Mouse (Mus musculus) C2C12 (cell line): ENCODE data around the gene Msh2. TPM values are rescaled to one million over a fixed set of nuclear protein-coding genes. Genes with fewer than 3 reads are reported as not detected.

Experiments used
- H3K27me3 ChIP-seq: one replicate; pipeline ENCODE4 v1.6.1; 2011; ENCODE audit not compliant: control insufficient read depth, insufficient read depth, insufficient read length
- H3K36me3 ChIP-seq: one replicate; pipeline ENCODE4 v1.6.1; 2011; ENCODE audit not compliant: control insufficient read depth, insufficient read depth
- H3K4me3 ChIP-seq: one replicate; pipeline ENCODE4 v1.5.1; 2011; ENCODE audit warnings: mild to moderate bottlenecking, control low read depth; ENCODE audit not compliant: poor library complexity, insufficient read depth, severe bottlenecking
- H3K79me2 ChIP-seq: one replicate; pipeline ENCODE4 v1.6.1; 2011; ENCODE audit not compliant: control insufficient read depth, insufficient read depth
- H3K79me3 ChIP-seq: one replicate; pipeline ENCODE4 v1.6.1; 2011; ENCODE audit warnings: low read depth, control low read depth
- H3ac ChIP-seq: one replicate; pipeline ENCODE3; 2011; ENCODE audit warnings: low read depth; ENCODE audit not compliant: control insufficient read depth, insufficient read length
- CEBPB ChIP-seq: IDR thresholded peaks from one replicate; pipeline ENCODE4 v1.6.1; 2011; ENCODE audit warnings: low read depth, mild to moderate bottlenecking, control low read depth, moderate library complexity
- CTCF ChIP-seq: IDR thresholded peaks from one replicate; pipeline ENCODE4 v1.5.1; 2011; ENCODE audit not compliant: control insufficient read depth, insufficient read depth, insufficient read length
- FOSL1 ChIP-seq: IDR thresholded peaks from one replicate; pipeline ENCODE4 v1.8.0; 2011; ENCODE audit warnings: mild to moderate bottlenecking, low read length; ENCODE audit not compliant: poor library complexity, insufficient read depth, severe bottlenecking
- MAX ChIP-seq: IDR thresholded peaks from one replicate; pipeline ENCODE4 v1.6.1; 2011; ENCODE audit warnings: mild to moderate bottlenecking, control low read depth
- MYOD1 ChIP-seq: IDR thresholded peaks from one replicate; pipeline ENCODE4 v1.6.1; 2011; ENCODE audit warnings: low read depth; ENCODE audit not compliant: control insufficient read depth, insufficient read length
- MYOG ChIP-seq: IDR thresholded peaks from one replicate; pipeline ENCODE4 v1.6.1; 2011; ENCODE audit not compliant: control insufficient read depth, insufficient read length; ENCODE audit errors: extremely low read depth
- USF1 ChIP-seq: IDR thresholded peaks from one replicate; pipeline ENCODE4 v1.6.1; 2011; ENCODE audit warnings: low read depth, mild to moderate bottlenecking, control low read depth, moderate library complexity
- long read RNA-seq, 2 experiments: library from polyadenylated mRNA; unstranded; transcript quantifications; one replicate each; pipeline ENCODE4 v2.0.0; 2019 to 2020
- polyA plus RNA-seq: library from polyadenylated mRNA; unstranded; fragments of >200 nt; fragmentation: generic; extraction: Trizol; gene quantifications from one replicate; pipeline ENCODE4 v1.2.1, GENCODE M21; 2012; ENCODE audit warnings: missing spikeins

Msh2 gene
- 12.9 TPM for polyA plus RNA-seq
- long read RNA-seq, experiment 1, transcript Msh2-201 (16 exons, 3,283 nt): major isoform, 17 of 25 reads
- long read RNA-seq, experiment 1, partial matches to known transcripts: 5 of 25 reads
- long read RNA-seq, experiment 1, other reads (novel, unspliced or antisense): 3 of 25 reads
- long read RNA-seq, experiment 2, transcript Msh2-201 (16 exons, 3,283 nt): major isoform, 308 of 352 reads
- long read RNA-seq, experiment 2, partial matches to known transcripts: 17 of 352 reads
- long read RNA-seq, experiment 2, other reads (novel, unspliced or antisense): 27 of 352 reads

DNA sequence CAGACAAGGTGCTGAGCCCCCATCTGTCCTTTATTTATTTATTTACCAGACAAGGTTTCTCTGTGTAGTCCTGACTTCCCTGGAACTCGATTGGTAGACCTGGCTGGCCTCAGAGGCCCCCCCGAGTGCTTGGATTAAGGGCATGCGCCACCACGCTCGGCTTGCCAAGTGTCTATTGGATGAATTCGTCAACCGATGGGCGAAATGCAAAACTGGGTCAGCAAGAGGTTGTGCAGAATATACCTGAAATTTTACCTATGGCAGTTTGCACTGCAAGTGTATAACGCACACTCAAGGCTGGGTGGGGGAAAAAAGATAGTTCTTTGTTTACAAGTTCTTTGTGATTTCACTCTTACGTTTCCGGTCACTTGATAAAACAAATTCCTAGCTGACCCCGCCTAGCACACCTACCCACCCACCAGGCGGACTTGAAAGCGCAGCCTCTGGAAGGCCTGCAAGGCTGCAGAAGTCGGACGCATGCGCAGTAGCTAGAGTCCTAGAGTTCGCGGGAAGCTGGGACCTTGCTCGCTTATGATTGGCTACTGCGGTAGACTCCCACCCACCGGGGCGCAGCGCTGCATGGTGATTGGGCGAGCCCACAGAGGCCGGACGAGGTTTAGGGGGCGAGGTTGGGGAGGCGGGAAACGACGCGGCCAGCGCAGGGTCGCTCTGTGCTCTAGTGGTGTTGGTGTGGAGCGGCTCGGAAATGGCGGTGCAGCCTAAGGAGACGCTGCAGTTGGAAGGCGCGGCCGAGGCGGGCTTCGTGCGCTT lies at the start of gene Msh2:
Gene Msh2, plus strand, starts transcription at position 441 of the 771 bp plus-strand sequence.
- peak within 1 kb of the TSS; percentile 78 for H3ac ChIP-seq
- H3K36me3 ChIP-seq: no peaks in the 10 kb centered on the region
- peak within 1 kb of the TSS; percentile 80 for H3K4me3 ChIP-seq
- H3K27me3 ChIP-seq: no peaks in the 10 kb centered on the region
- TF ChIP-seq MAX (peak; percentile 17), CEBPB (no peak)
- peaks cover 35% of the 10 kb centered on the region for H3K79me2 ChIP-seq
- H3K79me3 ChIP-seq: peaks cover 5% of the 10 kb centered on the region

DNA sequence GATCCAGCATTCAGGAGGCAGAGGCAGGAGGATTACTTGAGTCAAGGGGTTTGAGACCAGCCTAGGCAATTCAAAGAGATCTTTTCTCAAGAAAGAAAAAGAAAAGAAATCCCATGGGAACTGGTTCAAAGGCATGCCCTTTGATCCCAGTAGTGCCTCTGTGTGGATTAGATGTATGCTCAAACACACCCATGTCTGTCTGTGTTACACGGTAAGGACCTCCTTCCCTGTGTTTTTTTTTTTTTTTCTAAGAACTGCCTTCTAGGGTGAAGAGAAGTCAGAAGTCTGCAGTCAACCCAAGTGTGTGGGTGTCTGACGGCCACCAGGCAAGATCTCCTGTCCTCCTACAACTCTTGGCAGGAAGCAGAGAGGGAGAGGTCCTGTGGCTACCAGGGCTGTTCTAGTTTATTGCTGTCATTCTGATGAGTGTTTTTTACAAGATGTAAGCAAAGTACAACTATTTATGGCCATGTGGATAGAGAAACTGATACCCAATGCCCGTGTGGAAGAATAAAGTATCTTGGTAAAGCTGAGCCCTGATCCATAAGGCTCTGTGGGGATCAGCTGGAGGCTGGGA lies 46.5 kb upstream of the Msh2 start:
- Histone ChIP-seq H3K79me3 (no peaks in the 10 kb centered on the region), H3ac (no peak overlapping the region), H3K4me3 (no peak overlapping the region), H3K79me2 (no peaks in the 10 kb centered on the region), H3K27me3 (no peaks in the 10 kb centered on the region), H3K36me3 (no peaks in the 10 kb centered on the region)
- no peak for TF ChIP-seq CTCF
- TF ChIP-seq MAX: no peak
- TF ChIP-seq USF1: no peak
- no peak for TF ChIP-seq FOSL1
- no peak for TF ChIP-seq MYOD1
- no peak for TF ChIP-seq MYOG
- TF ChIP-seq CEBPB: no peak

DNA sequence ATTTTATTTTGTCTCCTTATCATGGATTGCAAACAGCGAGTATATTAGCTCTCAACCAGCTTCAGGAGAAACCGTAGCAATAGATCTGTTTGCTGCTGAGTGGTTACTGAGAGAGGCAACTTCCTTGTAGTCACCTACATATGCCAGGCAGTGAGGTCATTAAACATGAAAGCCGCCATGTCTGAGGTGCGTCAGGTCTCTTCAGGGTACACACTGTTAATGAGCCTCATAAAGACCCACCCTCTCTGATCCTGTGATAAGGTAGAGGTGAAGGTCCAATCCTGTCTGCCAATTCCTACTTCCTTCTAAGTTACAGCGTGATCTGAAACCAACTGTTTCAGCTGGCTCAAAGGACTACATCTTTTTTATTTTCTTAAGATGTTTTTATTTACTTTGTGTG lies 44.0 kb upstream of the Msh2 start:
- H3K27me3 ChIP-seq: no peaks in the 10 kb centered on the region
- no peaks in the 10 kb centered on the region for H3K79me2 ChIP-seq
- H3K4me3 ChIP-seq: no peak overlapping the region
- TF ChIP-seq CTCF (no peak), USF1 (no peak), MYOG (no peak), MYOD1 (no peak), FOSL1 (no peak), MAX (no peak), CEBPB (no peak)
- no peaks in the 10 kb centered on the region for H3K79me3 ChIP-seq
- H3ac ChIP-seq: no peak overlapping the region
- no peaks in the 10 kb centered on the region for H3K36me3 ChIP-seq

DNA sequence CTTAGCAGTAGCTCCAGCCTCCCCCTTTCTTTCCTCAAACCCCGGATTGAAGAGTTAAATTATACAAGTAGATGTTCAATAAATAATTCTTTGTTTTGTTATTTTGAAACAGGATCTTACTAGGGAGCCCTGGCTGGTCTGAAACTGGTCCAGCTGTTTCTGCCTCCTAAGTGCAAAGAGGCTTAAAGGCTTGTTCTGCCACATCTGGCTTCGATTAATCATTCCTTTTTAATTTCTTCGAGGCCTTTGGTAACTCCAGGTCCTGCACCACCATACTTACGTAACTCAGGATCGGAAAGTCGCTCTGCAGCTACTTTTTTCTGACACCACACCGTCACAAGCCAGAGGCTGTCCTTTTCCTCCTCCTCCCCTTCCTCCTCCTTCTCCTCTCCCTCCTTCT lies 43.4 kb upstream of the Msh2 start:
- Histone ChIP-seq H3K27me3 (no peaks in the 10 kb centered on the region), H3K36me3 (no peaks in the 10 kb centered on the region), H3K79me3 (no peaks in the 10 kb centered on the region), H3ac (no peak overlapping the region), H3K79me2 (no peaks in the 10 kb centered on the region), H3K4me3 (no peak overlapping the region)
- no peak for TF ChIP-seq CTCF

DNA sequence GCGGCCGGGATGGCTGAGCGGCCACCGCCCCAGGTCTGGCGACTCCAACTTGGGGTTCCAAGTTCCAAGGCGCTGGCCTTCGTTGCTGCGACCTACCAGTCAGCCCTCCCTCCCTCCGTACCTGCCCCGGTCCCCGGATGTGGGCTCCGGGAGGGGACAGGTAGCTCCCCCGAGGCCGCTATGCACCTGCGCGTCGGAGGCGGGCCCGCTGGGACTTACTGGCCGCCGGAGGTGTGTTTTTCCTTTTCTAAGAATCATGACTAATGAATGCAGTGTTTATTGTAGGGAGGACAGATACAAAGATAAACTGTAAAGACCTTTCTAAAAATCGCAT lies 35.1 kb upstream of the Msh2 start:
- Histone ChIP-seq H3K36me3 (no peaks in the 10 kb centered on the region), H3K79me2 (no peaks in the 10 kb centered on the region), H3K79me3 (no peaks in the 10 kb centered on the region), H3K4me3 (no peak overlapping the region), H3K27me3 (no peaks in the 10 kb centered on the region), H3ac (no peak overlapping the region)
- TF ChIP-seq MYOG (no peak), USF1 (no peak), CEBPB (no peak), CTCF (no peak), FOSL1 (no peak), MAX (no peak), MYOD1 (no peak)

DNA sequence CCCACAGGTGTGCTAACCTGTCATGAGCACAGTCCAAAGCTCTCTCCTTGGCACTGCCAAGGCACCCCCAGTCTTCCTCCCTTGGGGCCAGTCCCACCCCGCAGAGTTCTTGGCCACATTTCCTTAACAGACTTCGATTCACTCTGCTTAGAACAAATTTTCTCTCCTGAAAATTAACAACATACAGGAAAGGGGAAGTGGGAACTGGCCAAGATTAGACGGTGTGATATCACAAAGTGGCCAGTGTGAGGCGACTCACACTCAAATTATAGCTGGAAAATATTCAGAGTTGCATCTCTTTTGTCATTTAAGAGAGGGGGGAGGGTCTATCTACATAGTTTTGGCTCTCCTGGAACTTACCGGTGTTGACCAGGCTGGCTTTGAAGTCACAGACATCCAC lies 32.9 kb upstream of the Msh2 start:
- Histone ChIP-seq H3ac (no peak overlapping the region), H3K79me3 (no peaks in the 10 kb centered on the region), H3K36me3 (no peaks in the 10 kb centered on the region), H3K79me2 (no peaks in the 10 kb centered on the region), H3K4me3 (no peak overlapping the region), H3K27me3 (no peaks in the 10 kb centered on the region)
- TF ChIP-seq MYOD1 (no peak), MYOG (no peak), CEBPB (no peak), FOSL1 (no peak), MAX (no peak), CTCF (no peak), USF1 (no peak)
